Mouse (Mus musculus) kidney, adult 2 months (tissue): ENCODE measurements around the gene Lhx8.

Experiments used
- CTCF ChIP-seq: fragments of 200-500 bp; conservative IDR thresholded peaks from 2 replicates; pipeline ENCODE4 v1.5.1; 2011; ENCODE audit warnings: low read depth, mild to moderate bottlenecking, control low read depth, low read length, moderate library complexity, mixed read lengths; ENCODE audit not compliant: insufficient read depth, insufficient read length
- POLR2A ChIP-seq: fragments of 200-500 bp; IDR thresholded peaks from one replicate; pipeline ENCODE4 v1.6.1; 2011; ENCODE audit warnings: low read depth, low read length, control low read depth

- no peak for TF ChIP-seq POLR2A
- no peak for TF ChIP-seq CTCF
Observed at GRCm38 (mm10) chr3:154331506-154332212, 1.2 kb upstream of the Lhx8 start.
